Mouse (Mus musculus): ENCODE measurements around the gene Zfp385c. TPM values are rescaled to one million over a fixed set of nuclear protein-coding genes. Genes with fewer than 3 reads are reported as not detected.

Zfp385c gene
- polyA plus RNA-seq, 1 experiment from 2014 or later: 0.14 TPM

GRCm38 (mm10) chr11:100720345-100720744 lies 28.1 kb upstream of the Zfp385c start:
- Histone ChIP-seq H3K27ac (ENCODE audit: low read depth, low read length) (peak overlapping the region; percentile 86; the same call in 1 of the 2 replicates), H3K4me1 (ENCODE audit: control insufficient read depth, insufficient read depth, low read length) (peaks cover 42% of the 10 kb centered on the region), H3K9me3 (replicated peaks; ENCODE audit: control insufficient read depth, low read length) (no peaks in the 10 kb centered on the region), H3K36me3 (ENCODE audit: control insufficient read depth, insufficient read depth, low read length) (peaks cover 16% of the 10 kb centered on the region), H3K4me3 (ENCODE audit: low read depth, low read length) (no peak overlapping the region), H3K4me2 (0 out of 2 replicates have a peak overlapping the region, but pooled peaks have one; percentile 8), H3K27me3 (ENCODE audit: control insufficient read depth, insufficient read depth, low read length) (no peaks in the 10 kb centered on the region), H3K9ac (ENCODE audit: low read depth, low read length) (0 out of 2 replicates have a peak overlapping the region, but pooled peaks have one; percentile 60)
- WGBS (ENCODE audit: insufficient replicate concordance): 46% methylated on average over 5 of the region's 5 CpGs
- ATAC-seq (replicated peaks; ENCODE audit: insufficient number of reproducible peaks, low FRiP score, low TSS enrichment): no peak

GRCm38 (mm10) chr11:100719893-100720292 lies 27.6 kb upstream of the Zfp385c start:
- Histone ChIP-seq H3K4me3 (ENCODE audit: low read depth, low read length) (no peak overlapping the region), H3K9me3 (replicated peaks; ENCODE audit: control insufficient read depth, low read length) (no peaks in the 10 kb centered on the region), H3K4me1 (ENCODE audit: control insufficient read depth, insufficient read depth, low read length) (peaks cover 37% of the 10 kb centered on the region), H3K27ac (ENCODE audit: low read depth, low read length) (no peak overlapping the region), H3K27me3 (ENCODE audit: control insufficient read depth, insufficient read depth, low read length) (no peaks in the 10 kb centered on the region), H3K4me2 (no peak overlapping the region), H3K9ac (ENCODE audit: low read depth, low read length) (no peak overlapping the region), H3K36me3 (ENCODE audit: control insufficient read depth, insufficient read depth, low read length) (peaks cover 16% of the 10 kb centered on the region)
- no peak for ATAC-seq (replicated peaks; ENCODE audit: insufficient number of reproducible peaks, low FRiP score, low TSS enrichment)
- WGBS (ENCODE audit: insufficient replicate concordance): 86% methylated on average over 11 of the region's 11 CpGs

GRCm38 (mm10) chr11:100719312-100719711 lies 27.1 kb upstream of the Zfp385c start:
- H3K27ac ChIP-seq (ENCODE audit: low read depth, low read length): no peak overlapping the region
- H3K9ac ChIP-seq (ENCODE audit: low read depth, low read length): no peak overlapping the region
- H3K9me3 ChIP-seq (replicated peaks; ENCODE audit: control insufficient read depth, low read length): no peaks in the 10 kb centered on the region
- no peak overlapping the region for H3K4me2 ChIP-seq
- H3K4me3 ChIP-seq (ENCODE audit: low read depth, low read length): no peak overlapping the region
- 81% methylated on average over 3 of the region's 3 CpGs for WGBS (ENCODE audit: insufficient replicate concordance)
- no peak for ATAC-seq (replicated peaks; ENCODE audit: insufficient number of reproducible peaks, low FRiP score, low TSS enrichment)
- H3K27me3 ChIP-seq (ENCODE audit: control insufficient read depth, insufficient read depth, low read length): no peaks in the 10 kb centered on the region
- peaks cover 16% of the 10 kb centered on the region for H3K36me3 ChIP-seq (ENCODE audit: control insufficient read depth, insufficient read depth, low read length)
- peaks cover 40% of the 10 kb centered on the region for H3K4me1 ChIP-seq (ENCODE audit: control insufficient read depth, insufficient read depth, low read length)

- no peak overlapping the region for H3K4me3 ChIP-seq (ENCODE audit: low read depth, low read length)
- H3K27me3 ChIP-seq (ENCODE audit: control insufficient read depth, insufficient read depth, low read length): no peaks in the 10 kb centered on the region
- peaks cover 16% of the 10 kb centered on the region for H3K36me3 ChIP-seq (ENCODE audit: control insufficient read depth, insufficient read depth, low read length)
- H3K4me2 ChIP-seq: no peak overlapping the region
- no peak overlapping the region for H3K9ac ChIP-seq (ENCODE audit: low read depth, low read length)
- no peak for ATAC-seq (replicated peaks; ENCODE audit: insufficient number of reproducible peaks, low FRiP score, low TSS enrichment)
- WGBS (ENCODE audit: insufficient replicate concordance): 90% methylated on average over 4 of the region's 4 CpGs
- no peaks in the 10 kb centered on the region for H3K9me3 ChIP-seq (replicated peaks; ENCODE audit: control insufficient read depth, low read length)
- H3K27ac ChIP-seq (ENCODE audit: low read depth, low read length): no peak overlapping the region
- H3K4me1 ChIP-seq (ENCODE audit: control insufficient read depth, insufficient read depth, low read length): peaks cover 45% of the 10 kb centered on the region
Measured at GRCm38 (mm10) chr11:100718866-100719265, 26.6 kb upstream of the Zfp385c start.

- Histone ChIP-seq H3K4me1 (ENCODE audit: control insufficient read depth, insufficient read depth, low read length) (peaks cover 47% of the 10 kb centered on the region), H3K4me3 (ENCODE audit: low read depth, low read length) (no peak overlapping the region), H3K4me2 (no peak overlapping the region), H3K27ac (ENCODE audit: low read depth, low read length) (no peak overlapping the region), H3K27me3 (ENCODE audit: control insufficient read depth, insufficient read depth, low read length) (no peaks in the 10 kb centered on the region), H3K9me3 (replicated peaks; ENCODE audit: control insufficient read depth, low read length) (no peaks in the 10 kb centered on the region), H3K9ac (ENCODE audit: low read depth, low read length) (no peak overlapping the region), H3K36me3 (ENCODE audit: control insufficient read depth, insufficient read depth, low read length) (peaks cover 16% of the 10 kb centered on the region)
- no peak for ATAC-seq (replicated peaks; ENCODE audit: insufficient number of reproducible peaks, low FRiP score, low TSS enrichment)
- 86% methylated on average over 7 of the region's 7 CpGs for WGBS (ENCODE audit: insufficient replicate concordance)
Measured at GRCm38 (mm10) chr11:100718462-100718861, 26.2 kb upstream of the Zfp385c start.

GRCm38 (mm10) chr11:100716649-100717048 lies 24.4 kb upstream of the Zfp385c start:
- Histone ChIP-seq H3K4me1 (ENCODE audit: control insufficient read depth, insufficient read depth, low read length) (peaks cover 42% of the 10 kb centered on the region), H3K9ac (ENCODE audit: low read depth, low read length) (no peak overlapping the region), H3K36me3 (ENCODE audit: control insufficient read depth, insufficient read depth, low read length) (peaks cover 16% of the 10 kb centered on the region), H3K4me2 (no peak overlapping the region), H3K27me3 (ENCODE audit: control insufficient read depth, insufficient read depth, low read length) (no peaks in the 10 kb centered on the region), H3K27ac (ENCODE audit: low read depth, low read length) (no peak overlapping the region), H3K4me3 (ENCODE audit: low read depth, low read length) (no peak overlapping the region), H3K9me3 (replicated peaks; ENCODE audit: control insufficient read depth, low read length) (no peaks in the 10 kb centered on the region)
- 85% methylated on average over 3 of the region's 3 CpGs for WGBS (ENCODE audit: insufficient replicate concordance)
- no peak for ATAC-seq (replicated peaks; ENCODE audit: insufficient number of reproducible peaks, low FRiP score, low TSS enrichment)

GRCm38 (mm10) chr11:100714948-100715347 lies 22.7 kb upstream of the Zfp385c start:
- no peak for ATAC-seq (replicated peaks; ENCODE audit: insufficient number of reproducible peaks, low FRiP score, low TSS enrichment)
- Histone ChIP-seq H3K27me3 (ENCODE audit: control insufficient read depth, insufficient read depth, low read length) (no peaks in the 10 kb centered on the region), H3K36me3 (ENCODE audit: control insufficient read depth, insufficient read depth, low read length) (peaks cover 16% of the 10 kb centered on the region), H3K27ac (ENCODE audit: low read depth, low read length) (no peak overlapping the region), H3K4me2 (no peak overlapping the region), H3K4me1 (ENCODE audit: control insufficient read depth, insufficient read depth, low read length) (peaks cover 27% of the 10 kb centered on the region), H3K9me3 (replicated peaks; ENCODE audit: control insufficient read depth, low read length) (no peaks in the 10 kb centered on the region), H3K4me3 (ENCODE audit: low read depth, low read length) (no peak overlapping the region), H3K9ac (ENCODE audit: low read depth, low read length) (no peak overlapping the region)
- WGBS (ENCODE audit: insufficient replicate concordance): 91% methylated on average over 6 of the region's 6 CpGs

- Histone ChIP-seq H3K27ac (ENCODE audit: low read depth, low read length) (peak overlapping the region; percentile 31), H3K36me3 (ENCODE audit: control insufficient read depth, insufficient read depth, low read length) (peaks cover 16% of the 10 kb centered on the region), H3K9me3 (replicated peaks; ENCODE audit: control insufficient read depth, low read length) (no peaks in the 10 kb centered on the region), H3K4me3 (ENCODE audit: low read depth, low read length) (peak overlapping the region; percentile 33), H3K4me1 (ENCODE audit: control insufficient read depth, insufficient read depth, low read length) (peaks cover 23% of the 10 kb centered on the region), H3K9ac (ENCODE audit: low read depth, low read length) (peak overlapping the region; percentile 61), H3K27me3 (ENCODE audit: control insufficient read depth, insufficient read depth, low read length) (no peaks in the 10 kb centered on the region), H3K4me2 (peak overlapping the region; percentile 67)
- ATAC-seq (replicated peaks; ENCODE audit: insufficient number of reproducible peaks, low FRiP score, low TSS enrichment): no peak; the same call in 1 of the 2 replicates
- 37% methylated on average over 6 of the region's 6 CpGs for WGBS (ENCODE audit: insufficient replicate concordance)
Measured at GRCm38 (mm10) chr11:100714534-100714915, 22.3 kb upstream of the Zfp385c start.

All from heart, embryonic 11.5 days (tissue).